Mouse (Mus musculus) bone marrow macrophage, adult 2 months (primary cell): Measurements from ENCODE around the gene Grn. TPM values are rescaled to one million over a fixed set of nuclear protein-coding genes. Genes with fewer than 3 reads are reported as not detected.
A peak's percentile ranks its signal among the peaks of the same experiment; 100 is the strongest.
"Not testable (repeated sequence)": the region's sequence is repeated elsewhere in the genome, so short reads cannot be mapped to it uniquely, and the experiment has no call there.

ENCODE experiments used
- H3K27ac ChIP-seq: 2 replicates; pipeline ENCODE4 v1.5.1; 2012; ENCODE audit warnings: low read depth, low read length; ENCODE audit not compliant: insufficient read depth
- H3K4me1 ChIP-seq: 2 replicates; pipeline ENCODE4 v1.6.1; 2012; ENCODE audit warnings: low read length; ENCODE audit not compliant: control insufficient read depth, insufficient read depth
- H3K4me3 ChIP-seq: 2 replicates; pipeline ENCODE4 v1.5.1; 2012; ENCODE audit warnings: mild to moderate bottlenecking, low read length, moderate library complexity; ENCODE audit not compliant: insufficient read depth
- CTCF ChIP-seq: IDR thresholded peaks from 2 replicates; pipeline ENCODE4 v1.5.1; 2012; ENCODE audit warnings: low read depth, mild to moderate bottlenecking, low read length, moderate library complexity
- POLR2A ChIP-seq: IDR thresholded peaks from 2 replicates; pipeline ENCODE4 v1.6.1; 2012; ENCODE audit warnings: mild to moderate bottlenecking, low read depth, low read length, borderline replicate concordance
- polyA plus RNA-seq: library from polyadenylated mRNA; stranded (reverse); fragments of >200 nt; gene quantifications from 2 replicates; pipeline ENCODE4 v1.2.4, GENCODE M21; 2012; ENCODE audit not compliant: missing spikeins, insufficient read depth, insufficient read length

Gene Grn
- polyA plus RNA-seq = 1,924 and 2,101 TPM in 2 replicates

DNA sequence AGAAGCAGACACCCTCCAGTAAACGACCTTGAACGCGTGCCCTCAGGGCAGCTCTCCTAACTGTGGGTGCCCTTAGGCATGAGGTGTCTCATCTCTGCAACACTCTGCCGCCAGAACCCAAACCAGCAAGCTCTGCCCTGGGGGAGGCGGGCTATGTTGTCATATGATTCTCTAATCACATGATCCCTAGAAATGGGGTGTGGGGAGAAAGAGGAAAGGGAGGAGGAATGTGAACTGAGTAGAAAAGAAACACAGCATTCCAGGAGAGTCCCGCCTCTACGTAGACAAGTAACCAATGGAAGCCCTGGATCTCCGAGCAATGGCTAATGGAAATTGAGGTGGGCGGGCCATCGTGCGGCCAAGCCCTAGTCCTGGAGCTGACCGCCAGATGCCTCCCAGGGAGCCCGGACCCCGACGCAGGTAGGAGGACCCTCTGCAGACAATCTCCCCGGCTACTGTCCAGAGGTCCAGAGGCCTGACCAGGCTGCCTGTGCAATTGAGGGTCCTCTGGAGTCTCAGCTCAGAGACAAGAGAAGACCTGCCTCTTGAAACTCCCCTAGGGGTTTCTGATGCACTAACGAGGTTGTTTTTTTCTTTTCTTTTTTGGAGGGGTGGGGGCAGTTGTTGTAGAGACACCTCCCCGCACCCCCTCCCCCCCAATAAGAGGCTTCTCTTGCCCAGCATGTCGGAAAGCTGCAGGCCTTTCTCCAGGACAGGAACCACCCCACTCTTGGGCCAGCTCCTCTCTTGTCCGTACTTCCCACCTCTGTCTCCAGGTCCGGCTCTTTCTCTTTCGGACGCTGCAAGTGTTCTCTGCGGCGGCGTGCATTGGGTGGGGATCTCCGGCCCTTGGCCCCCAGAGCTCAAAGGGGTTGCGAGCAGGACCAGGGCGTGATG, at the start of gene Grn:
Grn (plus strand) TSS at position 195 of the 897 bp plus-strand sequence.
- Histone ChIP-seq H3K4me3 (peak within 1 kb of the TSS; percentile 88), H3K27ac (peak within 1 kb of the TSS; percentile 98), H3K4me1 (peaks cover 19% of the 10 kb centered on the region)
- TF ChIP-seq CTCF (no peak), POLR2A (peak; percentile 92)

DNA sequence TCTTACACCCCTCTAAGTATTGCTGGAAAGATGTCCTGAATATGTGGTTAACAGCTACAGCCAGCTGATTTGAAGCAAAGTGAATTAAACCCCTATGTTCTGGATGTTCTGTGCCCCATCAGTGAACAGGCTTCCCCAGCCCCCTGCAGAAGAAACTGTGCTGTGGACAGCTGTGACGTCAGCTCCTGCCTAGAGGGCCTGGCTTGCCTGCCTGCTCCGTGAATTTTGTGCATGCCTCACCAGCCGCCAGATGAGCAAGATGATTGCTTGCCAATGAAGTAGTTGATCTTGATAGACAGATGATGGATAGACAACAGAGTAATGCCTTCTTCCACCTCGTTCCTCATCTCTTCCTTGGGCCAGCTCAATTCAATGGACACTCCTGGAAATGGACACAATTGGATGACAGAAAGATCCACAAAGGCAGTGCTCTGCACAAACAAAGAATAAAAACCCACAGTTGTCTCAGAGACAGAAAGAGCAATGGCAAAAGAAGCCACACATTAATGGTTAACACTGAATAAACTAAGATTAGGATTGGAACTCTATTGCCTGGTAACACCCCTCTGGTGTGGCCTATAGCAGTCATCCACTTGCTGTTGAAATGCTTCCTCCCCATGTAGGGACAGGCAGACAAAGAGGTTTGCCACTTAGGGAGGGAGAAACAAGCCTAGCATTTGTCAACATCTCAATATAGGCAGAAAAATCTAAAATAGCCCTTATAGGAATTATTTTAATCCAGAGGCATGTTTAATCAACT, 48.6 kb upstream of the Grn start:
- Histone ChIP-seq H3K4me1 (peaks cover under 1% of the 10 kb centered on the region; the same call in 1 of the 2 replicates), H3K27ac (no peak overlapping the region), H3K4me3 (no peak overlapping the region)
- TF ChIP-seq CTCF (no peak), POLR2A (no peak)

DNA sequence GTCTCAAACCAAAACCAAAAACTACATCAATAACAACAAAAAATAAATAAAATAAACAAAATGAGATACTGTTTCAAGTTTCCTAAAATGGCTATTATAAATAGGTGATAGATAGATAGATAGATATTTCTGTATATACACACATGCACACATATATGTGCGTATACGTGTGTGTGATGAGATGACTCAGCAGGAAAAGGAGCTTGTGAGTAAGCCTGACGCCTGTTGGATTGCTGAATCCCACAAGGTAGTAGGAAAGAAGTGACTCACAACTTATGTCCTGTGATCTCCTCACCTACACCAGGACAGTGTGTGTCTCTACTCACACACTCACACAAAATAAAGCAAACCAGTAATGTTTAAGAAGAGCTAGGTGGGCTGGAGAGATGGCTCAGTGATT, 47.3 kb upstream of the Grn start:
- H3K27ac ChIP-seq = no peak overlapping the region
- no peak overlapping the region for H3K4me3 ChIP-seq
- no peaks in the 10 kb centered on the region for H3K4me1 ChIP-seq
- TF ChIP-seq POLR2A (no peak), CTCF (no peak)

DNA sequence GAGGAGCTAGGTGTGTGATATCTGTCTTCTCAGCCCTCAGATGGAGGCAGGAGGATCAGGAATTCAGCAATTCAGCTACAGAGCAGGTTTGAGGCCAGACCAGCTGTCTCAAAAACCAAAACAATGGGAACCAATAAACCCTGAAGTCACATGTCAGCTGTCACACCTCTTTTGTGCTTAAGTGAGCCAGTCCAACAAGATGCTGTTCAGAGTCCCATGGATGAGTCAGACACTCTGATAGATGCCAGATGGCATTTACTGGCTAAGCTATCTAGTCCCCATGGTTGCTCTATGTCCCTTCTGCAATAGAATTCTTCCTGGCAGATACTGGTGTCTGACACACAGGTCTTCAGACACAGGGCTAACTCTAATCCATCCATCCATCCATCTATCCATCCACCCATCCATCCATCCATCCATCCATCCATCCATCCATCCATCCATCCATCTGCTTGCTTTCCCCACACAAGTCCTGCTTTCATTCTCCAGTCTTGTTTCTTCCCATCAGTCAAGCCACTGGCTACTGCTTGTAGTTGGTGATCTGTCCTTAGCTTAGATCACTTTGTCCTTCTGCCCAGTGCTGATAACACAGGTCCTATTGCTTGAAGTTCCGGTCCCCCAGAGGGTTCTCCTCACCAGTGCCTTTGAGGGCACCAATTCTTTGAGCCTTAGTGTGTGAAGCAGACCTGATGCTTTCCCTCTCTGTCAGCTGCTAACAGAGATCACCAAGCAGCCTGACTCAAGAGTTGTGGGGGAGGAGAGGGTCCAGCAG, 46.6 kb upstream of the Grn start:
- Histone ChIP-seq H3K27ac (no peak overlapping the region), H3K4me3 (no peak overlapping the region), H3K4me1 (no peaks in the 10 kb centered on the region)
- no peak for TF ChIP-seq CTCF

DNA sequence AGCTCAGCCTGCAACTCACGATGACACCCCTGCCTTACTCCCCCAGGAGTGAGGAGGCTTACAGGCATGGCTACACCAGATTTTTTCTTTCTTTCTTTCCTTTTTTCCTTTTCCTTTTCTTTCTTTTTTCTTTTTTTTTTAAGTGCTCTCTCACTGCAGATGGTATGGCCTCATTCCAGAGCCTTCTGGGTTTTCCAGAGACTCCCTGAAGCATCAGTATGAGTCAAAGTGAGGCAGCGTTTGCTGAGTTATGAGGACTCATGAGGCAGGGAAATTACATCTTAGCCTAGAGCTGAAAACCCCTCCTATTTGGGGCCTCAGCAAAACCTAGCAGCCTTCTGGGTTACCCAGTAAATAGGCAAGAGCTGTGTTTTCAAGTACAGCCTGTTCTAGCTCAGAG, 45.7 kb upstream of the Grn start:
- no peak overlapping the region for H3K27ac ChIP-seq
- TF ChIP-seq POLR2A (no peak), CTCF (no peak)
- H3K4me3 ChIP-seq = no peak overlapping the region
- no peaks in the 10 kb centered on the region for H3K4me1 ChIP-seq

DNA sequence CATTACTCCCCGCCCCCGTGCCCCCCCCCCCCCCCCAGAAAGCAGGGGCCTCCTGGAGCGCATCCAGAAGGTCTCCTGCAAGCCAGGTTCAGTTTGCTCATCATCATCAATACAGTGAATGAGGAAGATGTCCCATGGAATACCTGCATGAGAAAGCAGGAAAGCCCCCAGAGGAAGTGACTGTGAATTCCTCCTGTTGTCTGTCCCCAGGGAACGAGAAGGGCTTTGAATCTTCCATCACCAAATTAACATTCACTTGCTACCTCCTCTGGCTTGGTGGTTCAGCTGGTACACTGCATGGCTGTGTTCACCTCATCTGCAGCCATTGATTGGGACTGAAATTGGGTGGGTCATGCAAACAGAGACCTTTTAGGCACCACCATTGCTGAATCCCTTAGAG, 45.0 kb upstream of the Grn start:
- H3K4me3 ChIP-seq = no peak overlapping the region
- no peak overlapping the region for H3K27ac ChIP-seq
- H3K4me1 ChIP-seq = no peaks in the 10 kb centered on the region
- TF ChIP-seq POLR2A (no peak), CTCF (no peak)

DNA sequence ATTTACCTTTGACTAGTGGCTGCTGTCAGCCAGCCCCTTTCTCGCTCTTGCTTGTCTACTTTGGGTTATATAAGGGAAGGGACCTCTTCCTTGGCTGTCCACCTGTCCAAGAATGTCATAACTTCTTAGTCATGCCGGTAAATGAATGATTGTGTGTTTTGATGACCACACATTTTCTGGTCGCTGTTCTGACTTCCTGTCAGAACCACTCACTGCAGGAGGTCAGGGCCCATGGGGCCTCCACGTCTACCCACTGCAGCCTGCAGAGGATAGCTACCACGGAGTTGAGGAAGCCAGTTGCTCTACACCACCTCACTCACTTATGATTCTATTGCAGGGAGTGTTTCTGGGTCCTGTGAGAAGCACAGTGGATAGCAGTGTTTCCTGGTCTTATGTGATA, 44.0 kb upstream of the Grn start:
- H3K27ac ChIP-seq = no peak overlapping the region
- no peak overlapping the region for H3K4me3 ChIP-seq
- TF ChIP-seq CTCF = no peak
- no peak for TF ChIP-seq POLR2A
- H3K4me1 ChIP-seq = no peaks in the 10 kb centered on the region

DNA sequence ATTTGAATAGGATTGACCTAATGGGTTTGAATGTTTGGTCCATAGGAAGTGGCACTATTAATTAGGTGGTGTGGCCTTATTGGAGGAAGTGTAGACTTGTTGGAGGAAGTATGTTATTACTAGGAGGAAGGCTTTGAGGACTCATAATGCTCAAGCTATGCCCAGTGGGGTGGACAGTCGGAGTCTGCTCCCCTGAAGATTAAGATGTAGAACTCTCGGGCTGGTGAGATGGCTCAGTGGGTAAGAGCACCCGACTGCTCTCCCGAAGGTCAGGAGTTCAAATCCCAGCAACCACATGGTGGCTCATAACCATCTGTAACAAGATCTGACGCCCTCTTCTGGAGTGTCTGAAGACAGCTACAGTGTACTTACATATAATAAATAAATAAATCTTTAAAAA, 40.7 kb upstream of the Grn start:
- not testable (repeated sequence) for H3K27ac ChIP-seq, H3K4me1 ChIP-seq, H3K4me3 ChIP-seq

DNA sequence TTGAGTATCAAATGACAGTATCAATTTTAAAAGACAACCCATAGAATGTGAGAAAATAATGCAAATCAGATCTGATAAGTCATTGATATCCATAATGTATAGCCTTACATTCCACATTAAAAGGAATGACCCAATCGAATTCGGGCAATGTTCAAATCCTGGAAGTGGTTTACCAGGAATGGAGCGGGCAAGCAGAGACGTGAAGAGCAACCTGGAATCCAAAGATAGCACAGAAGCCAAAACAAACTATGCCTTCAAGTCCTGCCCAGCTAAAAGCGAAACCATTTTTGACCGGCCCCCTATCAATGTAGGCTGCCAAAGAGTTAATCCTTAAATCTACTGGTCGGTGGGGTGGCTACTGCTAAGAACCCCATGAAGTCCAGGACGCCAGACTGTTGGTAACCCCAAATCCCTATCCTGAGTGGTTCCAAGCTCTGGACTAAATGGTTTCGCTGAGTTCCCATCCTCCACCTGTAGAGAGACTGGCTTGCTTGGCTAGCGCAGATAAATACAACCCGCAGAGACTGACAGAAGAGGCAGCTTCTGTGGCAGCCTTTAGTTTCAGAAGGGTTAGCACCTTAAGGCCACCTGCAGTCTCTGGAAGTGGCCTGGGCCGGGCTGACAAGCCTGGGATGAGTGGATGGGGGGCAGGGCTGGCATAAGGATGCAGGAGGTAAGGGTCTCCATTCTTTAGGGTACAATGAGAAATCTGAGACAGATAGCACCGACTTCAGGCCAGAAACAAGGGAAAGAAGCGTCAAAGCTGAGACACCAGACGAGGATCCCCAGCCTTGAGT, 37.5 kb upstream of the Grn start:
- Histone ChIP-seq H3K27ac (no peak overlapping the region), H3K4me1 (peaks cover 8% of the 10 kb centered on the region), H3K4me3 (no peak overlapping the region)
- TF ChIP-seq CTCF (no peak), POLR2A (no peak)
